In genomic region chr17:45769821-45770220, GRCm38 (mm10) we compare ENCODE assay signal across 10 mouse cellular contexts. TPM values are rescaled to one million over a fixed set of nuclear protein-coding genes. Genes with fewer than 3 reads are reported as not detected.
A peak's percentile ranks its signal among the peaks of the same experiment; 100 is the strongest.
DNase-seq lines count a peak whose midpoint lies in the region; ATAC-seq lines count a peak whose summit lies in the region.
"Had no signal": no experiment of that assay in that cellular context is flagged by ENCODE, and none has a peak within 500 bp of the region (broad histone marks: within the 10 kb centered on the region; RNA-seq: fewer than 3 reads in every experiment).

No protein-coding gene starts in this region.

- 55% methylated on average over 6 of the region's 6 CpGs for WGBS in heart, embryonic 12.5 days
- WGBS in embryonic facial prominence, embryonic 10.5 days = 82% methylated on average over 6 of the region's 6 CpGs

- no peak for ATAC-seq in heart, embryonic 12.5 days (ENCODE audit: insufficient number of reproducible peaks, low FRiP score)

- no peak overlapping the region for H3K4me2 ChIP-seq in heart, embryonic 12.5 days
- H3K4me2 ChIP-seq: forebrain, embryonic 12.5 days had no signal

- H3K27ac ChIP-seq in heart, embryonic 12.5 days (ENCODE audit: poor library complexity, severe bottlenecking) = no peak overlapping the region
- H3K27ac ChIP-seq in embryonic facial prominence, embryonic 10.5 days (replicated peaks) = peak overlapping the region; percentile 41; the same call in 1 of the 2 replicates
- H3K27ac ChIP-seq: forebrain, embryonic 12.5 days had no signal

- no peaks in the 10 kb centered on the region for H3K27me3 ChIP-seq in heart, embryonic 12.5 days (replicated peaks)
- H3K27me3 ChIP-seq in embryonic facial prominence, embryonic 10.5 days (replicated peaks; ENCODE audit: low read depth, poor library complexity, severe bottlenecking) = peaks cover 8% of the 10 kb centered on the region; the same call in 1 of the 2 replicates

- H3K36me3 ChIP-seq in heart, embryonic 12.5 days = no peaks in the 10 kb centered on the region
- H3K36me3 ChIP-seq in embryonic facial prominence, embryonic 10.5 days (replicated peaks) = no peaks in the 10 kb centered on the region
- H3K36me3 ChIP-seq: forebrain, embryonic 12.5 days had no signal

- H3K4me1 ChIP-seq in heart, embryonic 12.5 days (replicated peaks) = peaks cover 50% of the 10 kb centered on the region
- H3K4me1 ChIP-seq in embryonic facial prominence, embryonic 10.5 days = peaks cover 49% of the 10 kb centered on the region

- DNase-seq in heart, adult 18-20 months = peak; percentile 66 to 75
- DNase-seq in Muller cell, postnatal 12 days (ENCODE audit: inconsistent ontology term) = peak; percentile 55
- DNase-seq in embryonic facial prominence, embryonic 10.5 days (ENCODE audit: low spot score) = no peak
- DNase-seq in kidney, postnatal 10 days = peak; percentile 58
- no peak for DNase-seq in thymus, postnatal 0 days (ENCODE audit: low spot score)
- DNase-seq in ovary, postnatal 10 days (ENCODE audit: low spot score) = no peak
- DNase-seq in cerebellum, adult 9-11 months = no peak
- DNase-seq: thymus, postnatal 36 days had no signal

- H3K4me3 ChIP-seq in heart, embryonic 12.5 days = no peak overlapping the region
- no peak overlapping the region for H3K4me3 ChIP-seq in embryonic facial prominence, embryonic 10.5 days
- H3K4me3 ChIP-seq: forebrain, embryonic 12.5 days had no signal

- H3K9me3 ChIP-seq in heart, embryonic 12.5 days (replicated peaks) = no peaks in the 10 kb centered on the region
- H3K9me3 ChIP-seq in embryonic facial prominence, embryonic 10.5 days = no peaks in the 10 kb centered on the region
- H3K9me3 ChIP-seq: forebrain, embryonic 12.5 days had no signal

- H3K9ac ChIP-seq in heart, embryonic 12.5 days = no peak overlapping the region
- H3K9ac ChIP-seq: forebrain, embryonic 12.5 days had no signal

RNA-seq across cellular contexts. Expression of gene 1600014C23Rik, which starts 36.2 kb away (rescaled TPM):
- total RNA-seq in heart, adult 18-20 months (2021) = 1 to 10 TPM in 1 of 2 experiments, not detected in 1; 1.3 TPM
- 0.61 TPM in 1 of 2 replicates, not detected in the other for polyA plus RNA-seq in heart, embryonic 12.5 days (2016; fragmentation: Nextera tagmentation; extraction: Ambion mirVana)
- polyA plus RNA-seq in embryonic facial prominence, embryonic 10.5 days (2016; fragmentation: Nextera tagmentation; extraction: Ambion mirVana) = not detected in 2 replicates
- polyA plus RNA-seq in thymus, postnatal 0 days (2015; fragmentation: Nextera tagmentation; extraction: Ambion mirVana) = not detected in 2 replicates

Comparison
In these comparisons a context has a peak if more than half of its experiments do, and no peak if none do; other contexts are left out.
1. DNase-seq: peak in heart, adult 18-20 months (2 of 2), Muller cell, postnatal 12 days (single experiment) and kidney, postnatal 10 days (single experiment); none in embryonic facial prominence, embryonic 10.5 days (single experiment), thymus, postnatal 0 days (single experiment), ovary, postnatal 10 days (single experiment) and cerebellum, adult 9-11 months (single experiment).